Mouse (Mus musculus): ENCODE results near the gene Pacsin2.

GRCm38 (mm10) chr15:83463369-83464082, 880 bp downstream of the Pacsin2 start:
- TF ChIP-seq CTCF (IDR thresholded peaks at IDR 0.05; ENCODE audit: low read depth, low read length) (no peak), POLR2A (IDR thresholded peaks at IDR 0.05; ENCODE audit: insufficient read depth, low read length) (no peak), EP300 (IDR thresholded peaks at IDR 0.05; ENCODE audit: insufficient read depth, low read depth, low read length) (no peak)
